Mouse (Mus musculus) left cerebral cortex, adult 8-10 months (tissue): Measurements from ENCODE around the gene Ttc7. TPM values are rescaled to one million over a fixed set of nuclear protein-coding genes. Genes with fewer than 3 reads are reported as not detected.

ENCODE experiments used
- DNase-seq, 2 experiments: peaks; one replicate each; pipeline ENCODE4 v3.0.0; 2022; ENCODE audit warnings: low spot score in 2 of 2
- total RNA-seq, 4 experiments: library from RNA; stranded (reverse); gene quantifications; 2 replicates each; pipeline ENCODE4 v1.2.4; 2022

The Ttc7 gene
- total RNA-seq, 4 experiments from 2014 or later, result 12.8 to 14.8 (median 13.1) TPM

- DNase-seq, result no peak
These were observed 51.5 kb downstream of the Ttc7 start for GRCm38 (mm10) chr17:87334162-87334561.

DNA sequence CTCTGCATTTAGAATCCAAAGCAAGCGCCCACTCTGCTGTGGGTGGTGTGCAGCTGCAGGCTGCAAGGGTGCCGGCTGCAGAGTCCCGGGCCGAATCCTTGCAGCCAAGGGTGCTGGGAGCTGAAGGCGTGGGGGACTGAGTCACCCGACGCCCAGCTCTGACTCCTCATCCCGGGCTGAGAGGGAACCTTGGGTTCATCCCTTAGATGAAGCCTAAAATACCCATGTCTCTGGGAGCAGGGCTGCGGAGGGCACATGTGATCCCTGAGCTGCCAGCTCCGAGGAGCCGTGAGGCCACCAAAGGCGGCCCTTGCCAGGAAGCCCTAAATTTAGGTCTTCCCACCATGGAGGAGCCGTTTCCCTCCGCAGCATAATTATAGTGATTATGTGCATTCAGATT is 52.5 kb downstream of the Ttc7 start:
- DNase-seq, result peak in 1 of 2 experiments; percentile 55

GRCm38 (mm10) chr17:87335727-87336126 is 53.0 kb downstream of the Ttc7 start:
- DNase-seq, result no peak

GRCm38 (mm10) chr17:87336910-87337309 is 54.2 kb downstream of the Ttc7 start:
- no peak for DNase-seq

- DNase-seq, result no peak
These were observed 55.0 kb downstream of the Ttc7 start for GRCm38 (mm10) chr17:87337683-87338082.

- no peak for DNase-seq
These were observed 56.4 kb downstream of the Ttc7 start for GRCm38 (mm10) chr17:87339122-87339521.

DNA sequence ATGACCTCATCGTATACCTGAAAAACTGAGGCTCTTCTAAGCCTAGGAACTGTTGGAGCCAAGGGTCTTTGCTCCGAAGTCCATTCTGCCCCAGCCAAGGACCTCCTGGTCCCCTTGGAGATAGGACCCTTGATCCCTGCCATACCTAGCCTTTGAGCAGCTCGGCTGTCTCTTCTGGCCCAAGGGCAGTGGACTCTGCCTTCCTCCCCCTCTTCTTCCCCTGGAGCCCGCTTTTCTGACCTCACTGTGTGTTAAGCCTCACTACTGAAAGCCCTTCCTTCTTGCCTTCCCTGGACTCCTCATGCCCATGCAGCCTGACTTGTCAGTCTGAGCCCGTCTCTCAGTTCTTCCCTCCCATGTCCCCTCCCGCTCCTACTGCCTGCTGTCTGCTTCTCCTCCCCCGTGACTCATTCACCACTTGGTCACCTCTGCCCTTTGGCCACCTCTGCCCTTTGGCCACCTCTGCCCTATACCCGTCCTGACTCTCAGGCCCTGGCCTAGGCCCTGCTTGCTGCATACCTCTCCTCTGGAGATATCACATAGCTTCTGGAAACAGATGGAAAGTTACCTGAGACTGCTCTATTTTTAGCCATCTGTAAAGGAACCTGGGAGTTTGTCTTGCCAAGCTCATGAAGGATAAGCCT is 60.5 kb downstream of the Ttc7 start:
- DNase-seq, result no peak

DNA sequence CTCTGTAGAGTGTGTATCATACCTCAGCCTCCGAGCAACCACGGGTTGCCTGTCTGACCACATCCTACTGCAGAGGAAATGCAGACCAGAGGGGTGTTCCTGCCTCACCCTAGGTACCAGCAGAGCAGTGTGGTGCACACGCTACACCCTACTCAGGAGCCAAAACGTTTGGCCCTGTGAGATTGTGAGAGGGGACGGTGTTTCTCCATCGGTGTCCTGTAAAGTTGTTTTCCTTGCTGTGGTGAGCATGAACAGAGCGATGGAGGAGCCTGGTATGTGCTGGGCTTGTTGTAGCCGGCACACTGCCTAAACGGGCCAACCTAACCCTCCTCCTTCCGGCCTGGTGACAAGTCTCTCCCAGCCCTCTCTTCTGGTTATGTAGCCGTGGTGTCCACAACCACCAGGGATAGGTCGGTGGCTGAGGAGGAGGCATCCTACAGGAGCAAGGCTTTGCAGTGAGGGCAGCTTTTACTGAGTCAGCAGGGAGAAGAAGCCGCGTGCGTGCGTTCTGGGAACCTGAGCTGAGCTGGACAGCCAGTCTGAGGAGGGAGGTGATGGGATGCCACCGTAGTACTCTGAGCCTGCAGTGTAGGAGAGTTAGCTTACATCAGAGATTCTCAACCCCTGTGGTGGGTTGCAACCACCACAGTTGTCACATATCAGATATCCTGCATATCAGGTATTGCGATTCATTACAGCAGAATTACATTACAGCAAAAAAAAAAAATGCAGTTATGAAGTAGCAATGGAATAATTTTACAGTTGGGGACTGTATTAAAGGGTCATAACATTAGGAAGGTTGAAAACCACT is 62.0 kb downstream of the Ttc7 start:
- DNase-seq, result no peak

DNA sequence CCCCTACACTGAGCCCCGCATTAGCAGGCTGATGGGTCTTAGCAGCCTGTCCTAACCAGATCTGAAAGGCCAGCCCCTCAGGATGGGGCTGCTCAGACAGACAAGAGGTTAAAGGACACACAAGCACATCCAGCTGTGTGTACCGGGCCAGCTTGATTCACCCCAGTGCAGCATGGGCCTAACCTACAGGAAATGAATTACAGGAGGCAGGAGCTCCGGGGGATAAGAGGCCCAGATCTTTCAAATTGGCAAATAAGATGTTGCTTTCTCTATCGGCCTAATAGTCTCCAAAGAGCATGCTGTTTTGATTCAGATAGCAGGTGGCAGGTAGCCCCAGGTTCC is 62.5 kb downstream of the Ttc7 start:
- no peak for DNase-seq

- no peak for DNase-seq
These were observed 65.7 kb downstream of the Ttc7 start for GRCm38 (mm10) chr17:87348353-87348752.

GRCm38 (mm10) chr17:87349069-87349468 is 66.4 kb downstream of the Ttc7 start:
- no peak for DNase-seq

DNA sequence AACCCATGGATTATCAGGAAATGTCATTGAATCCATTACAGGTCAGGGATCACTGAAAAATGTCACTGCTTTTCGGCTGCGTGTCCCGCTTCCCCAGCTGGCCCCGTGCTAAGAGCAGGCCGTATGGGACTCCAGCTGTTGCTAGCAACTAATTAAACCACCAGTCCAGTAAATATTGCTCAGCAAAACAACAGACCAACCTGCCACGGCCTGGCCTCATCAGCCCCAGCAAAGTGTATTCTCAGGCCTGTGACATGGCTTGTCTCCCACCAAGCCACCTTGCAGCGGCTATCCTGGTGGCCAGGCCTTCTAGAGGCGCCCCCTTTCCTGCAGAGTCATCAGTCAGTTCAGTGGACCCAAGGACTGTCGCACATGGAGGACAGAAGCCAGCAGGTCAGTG is 66.9 kb downstream of the Ttc7 start:
- no peak for DNase-seq

- no peak for DNase-seq
These were observed 68.0 kb downstream of the Ttc7 start for GRCm38 (mm10) chr17:87350471-87351240.

GRCm38 (mm10) chr17:87351241-87352105 is 68.8 kb downstream of the Ttc7 start:
- no peak for DNase-seq

DNA sequence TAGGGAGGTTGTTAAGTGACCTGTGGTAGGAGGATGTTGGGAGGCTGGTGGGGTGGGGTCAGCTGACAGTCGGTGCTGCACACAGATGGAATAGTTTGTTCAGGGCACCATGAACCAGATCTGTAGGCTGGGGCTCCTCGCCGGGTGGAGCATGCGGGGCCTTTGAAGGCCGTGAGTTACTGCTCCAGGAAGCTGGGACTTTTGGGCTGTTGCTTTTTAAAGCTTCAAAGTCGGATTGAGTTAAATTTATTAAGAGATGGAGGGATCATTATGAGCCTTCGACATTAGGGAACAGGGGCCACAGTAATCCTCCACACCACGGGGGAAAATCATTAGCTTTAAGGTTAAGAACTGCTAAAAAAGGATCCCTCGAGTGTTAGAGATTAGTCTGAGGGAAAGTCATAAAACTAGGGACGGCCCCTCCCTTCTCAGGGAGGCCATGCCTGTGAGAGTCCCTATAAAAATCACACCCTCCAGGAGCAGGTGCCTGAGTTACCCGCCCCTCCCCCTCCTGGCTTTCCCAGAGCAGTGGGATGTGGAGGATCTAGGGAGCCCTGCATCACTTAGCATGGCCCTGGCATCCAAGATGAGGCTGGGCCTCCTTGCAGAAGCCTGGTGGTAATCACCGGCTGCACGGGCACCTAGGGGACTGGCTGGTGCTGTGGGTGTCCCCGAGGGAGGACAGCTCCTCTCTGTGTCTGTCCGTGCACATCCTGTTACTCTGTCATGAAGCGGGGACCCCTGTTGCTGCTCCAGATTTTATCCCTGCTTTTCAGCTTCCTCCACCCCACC is 69.6 kb downstream of the Ttc7 start:
- no peak for DNase-seq

GRCm38 (mm10) chr17:87352898-87353225 is 70.2 kb downstream of the Ttc7 start:
- DNase-seq, result no peak

GRCm38 (mm10) chr17:87353745-87354320 is 71.1 kb downstream of the Ttc7 start:
- DNase-seq, result no peak

- no peak for DNase-seq
These were observed 72.8 kb downstream of the Ttc7 start for GRCm38 (mm10) chr17:87355456-87355855.

DNA sequence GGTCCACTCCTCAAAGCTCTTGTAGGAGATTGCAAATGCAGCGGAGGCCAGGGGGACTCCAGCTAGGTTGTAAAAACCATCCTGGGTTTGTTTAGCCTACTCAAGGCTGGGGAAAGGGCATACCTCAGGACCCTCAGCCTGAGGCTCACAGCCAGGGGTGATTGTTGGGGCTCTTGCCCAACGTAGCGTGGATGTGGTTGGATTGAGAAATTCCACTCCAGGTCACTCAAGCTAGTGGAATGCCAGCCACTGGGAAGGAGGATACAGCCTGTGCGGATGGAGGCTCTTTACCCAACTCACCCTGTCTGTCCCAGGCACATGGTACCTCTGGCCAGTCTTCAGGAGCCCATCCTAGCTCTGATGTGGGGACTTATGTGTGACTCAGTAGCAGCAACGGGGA is 73.6 kb downstream of the Ttc7 start:
- no peak for DNase-seq

DNA sequence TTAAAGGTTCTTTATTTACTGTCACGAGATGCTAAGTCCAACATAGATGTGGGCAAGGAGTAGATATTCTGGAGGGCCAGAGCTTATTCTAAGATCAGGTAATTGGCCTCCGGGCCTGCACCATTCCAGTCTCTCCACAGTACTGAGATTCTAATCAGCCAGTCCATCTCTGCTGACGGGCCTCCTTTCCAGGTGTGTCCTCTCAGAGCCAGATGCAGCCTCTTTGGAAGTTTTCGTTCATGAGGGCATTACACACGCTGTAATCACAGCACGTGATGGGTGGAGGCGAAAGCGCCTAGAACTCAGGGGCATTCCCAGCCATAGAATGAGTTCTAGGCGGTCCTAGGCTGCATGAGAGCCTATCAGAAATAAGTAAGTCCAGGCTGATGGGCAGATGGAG is 74.8 kb downstream of the Ttc7 start:
- DNase-seq, result no peak
